Mouse (Mus musculus): ENCODE data around the gene Serinc2.

GRCm38 (mm10) chr4:130264698-130265349, 14.2 kb downstream of the Serinc2 start:
- TF ChIP-seq MAFK (IDR thresholded peaks at IDR 0.05; ENCODE audit: insufficient replicate concordance, low read length) (no peak), CTCF (conservative IDR thresholded peaks at IDR 0.05 in 1 of 2, IDR thresholded peaks at IDR 0.05 in 1 of 2; ENCODE audit: low read depth in 2 of 2, low read length in 2 of 2) (peak; percentile 46 to 77; a peak in 2 of 4 replicates), SIN3A (IDR thresholded peaks at IDR 0.05; ENCODE audit: low read length) (no peak), MAX (IDR thresholded peaks at IDR 0.05; ENCODE audit: low read length) (no peak), PAX5 (IDR thresholded peaks at IDR 0.05; ENCODE audit: low read length) (no peak), HCFC1 (IDR thresholded peaks at IDR 0.05; ENCODE audit: low read depth, low read length) (no peak)
